Mouse (Mus musculus): ENCODE data around the gene Myo10. TPM values are rescaled to one million over a fixed set of nuclear protein-coding genes. Genes with fewer than 3 reads are reported as not detected.

Gene Myo10
- total and polyA plus RNA-seq, 3 experiments: 42.1 to 103 (median 63.9) TPM

DNA sequence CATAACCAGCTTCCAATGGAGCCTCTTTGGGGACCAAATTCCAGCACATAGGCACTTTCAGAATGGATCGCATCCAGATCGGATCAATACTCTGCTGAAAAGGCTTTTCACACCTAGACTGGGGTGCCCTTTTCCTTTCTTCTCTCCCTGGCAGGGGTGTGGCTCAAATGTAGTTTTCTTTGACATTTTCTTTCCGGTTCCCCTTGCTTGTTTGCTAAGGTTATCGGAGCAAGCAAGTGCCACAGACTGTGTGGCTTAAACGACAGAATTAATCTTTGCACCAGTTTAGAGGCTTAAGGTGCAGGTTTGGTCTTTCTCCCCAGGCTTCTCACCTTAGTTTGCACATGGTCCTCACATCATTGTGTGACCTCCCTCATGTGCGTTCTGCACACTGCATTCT, 11.1 kb upstream of the Myo10 start:
- DNase-seq: no peak

DNA sequence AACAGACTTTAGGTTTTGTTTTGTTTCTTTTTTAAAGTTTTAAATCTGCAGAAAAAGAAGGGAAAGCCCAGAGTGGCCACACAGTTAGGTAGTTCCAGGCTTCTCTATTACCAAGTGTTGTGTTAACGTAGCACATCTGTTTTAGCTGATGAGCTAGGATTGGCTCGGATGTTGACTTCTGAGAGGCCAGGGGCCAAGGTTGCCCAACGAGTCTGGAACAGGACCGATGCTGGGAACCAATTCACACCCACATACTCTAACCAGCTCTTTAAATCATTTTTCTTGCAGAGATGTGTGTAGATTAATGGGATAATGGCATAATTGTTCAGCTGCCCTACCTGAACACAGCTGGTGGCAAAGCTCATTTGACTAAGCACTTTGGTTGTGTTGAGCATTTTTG, 1.8 kb upstream of the Myo10 start:
- no peak for DNase-seq

DNA sequence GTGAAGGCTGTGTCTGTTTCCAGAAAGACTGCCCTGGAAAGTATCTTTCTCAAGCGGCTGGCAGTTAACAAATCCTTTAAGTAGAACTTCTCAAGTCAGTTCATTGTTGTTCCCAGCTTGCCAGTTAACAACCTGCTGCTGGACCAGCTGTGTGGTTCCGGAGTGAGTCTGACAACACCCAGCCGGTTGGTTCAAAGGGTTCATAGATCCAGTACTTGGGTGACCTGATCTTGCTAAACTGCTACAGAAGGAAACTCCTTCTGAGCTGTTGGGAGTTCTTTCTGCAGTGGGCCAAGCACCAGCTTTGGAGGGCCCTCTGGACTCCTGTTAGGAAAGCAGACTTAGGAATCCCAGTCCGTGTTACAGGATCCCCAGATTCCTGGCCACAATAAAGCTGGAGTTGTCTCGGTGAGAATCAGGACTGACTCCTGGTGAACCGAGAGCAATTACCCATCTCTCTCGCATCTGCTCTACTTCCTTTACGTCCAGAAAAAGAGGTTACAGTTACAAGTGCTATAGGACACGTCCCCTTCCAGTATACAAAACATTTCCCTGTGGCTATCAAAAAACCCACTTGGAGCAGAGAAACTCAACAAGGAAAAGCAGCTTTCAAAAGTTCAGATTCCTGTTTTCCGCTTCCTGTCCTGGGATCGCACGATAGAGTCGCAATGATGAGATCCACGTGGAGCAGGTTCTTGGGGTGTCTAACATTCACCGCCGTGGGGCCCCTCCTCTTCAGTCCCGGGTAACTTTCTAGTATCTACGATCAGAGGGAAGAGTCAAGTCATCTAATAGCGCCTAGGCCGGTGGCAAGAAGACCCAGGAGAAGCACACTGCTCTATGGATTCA, 750 bp upstream of the Myo10 start:
- no peak for DNase-seq

DNA sequence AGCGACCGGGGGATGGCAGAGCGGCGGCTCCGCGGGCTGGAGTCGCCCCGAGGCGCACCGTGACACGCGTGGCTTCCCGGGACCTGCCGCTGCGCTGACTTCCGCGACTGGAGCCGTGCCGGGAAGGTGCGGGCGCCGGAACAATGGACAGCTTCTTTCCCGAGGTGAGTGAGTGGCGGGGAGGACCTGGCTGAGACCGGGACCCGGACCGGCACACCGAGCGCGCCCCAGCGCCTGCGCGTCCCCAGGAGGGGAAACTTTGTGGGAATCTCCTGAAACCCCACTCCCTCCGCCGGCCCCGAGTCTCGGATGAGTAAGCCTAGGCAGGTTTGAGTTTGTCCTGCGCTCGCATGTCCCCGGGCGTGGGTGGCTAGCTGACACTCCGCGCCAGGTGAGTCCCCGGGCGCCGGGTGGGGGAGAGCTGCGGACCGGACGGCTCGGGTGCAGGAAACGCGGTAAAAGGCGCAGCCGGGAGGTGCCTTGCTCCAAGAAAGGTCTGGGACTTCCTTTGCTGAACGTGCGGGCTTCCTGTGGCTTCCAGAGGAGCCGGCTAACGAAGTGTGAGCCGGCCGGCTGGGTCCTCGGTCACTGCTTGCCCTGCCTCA, 644 bp downstream of the Myo10 start:
- DNase-seq: peak; percentile 79

DNA sequence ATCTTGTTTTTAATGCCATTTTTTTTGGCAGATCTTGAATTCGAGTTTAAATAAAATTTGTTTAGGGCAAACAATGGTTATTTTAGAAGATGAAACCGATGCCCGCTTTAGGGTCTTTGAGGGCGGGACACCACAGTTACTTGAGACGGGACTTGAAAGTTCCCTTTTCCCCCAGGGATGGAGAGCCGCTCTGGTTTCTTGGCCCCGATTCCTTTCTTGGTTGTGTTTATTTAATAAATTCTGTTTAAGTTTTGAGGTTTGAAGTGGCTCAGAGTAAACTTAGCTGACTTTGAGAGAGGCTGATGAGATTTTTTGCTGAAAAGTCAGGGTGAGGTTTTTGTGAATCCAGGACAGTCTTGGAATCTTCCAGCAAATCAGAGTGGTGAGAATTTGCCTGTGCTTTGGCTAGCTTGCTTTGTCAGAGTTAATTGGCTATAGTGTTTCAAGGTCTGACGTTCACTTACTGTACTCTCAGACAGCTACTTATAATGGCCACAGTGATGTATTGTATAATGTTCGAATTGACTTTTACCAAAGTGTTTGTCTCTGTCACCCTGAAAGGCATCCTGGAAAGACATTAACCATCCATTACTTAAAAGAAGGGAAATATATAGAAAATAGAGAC, 1.3 kb downstream of the Myo10 start:
- no peak for DNase-seq

DNA sequence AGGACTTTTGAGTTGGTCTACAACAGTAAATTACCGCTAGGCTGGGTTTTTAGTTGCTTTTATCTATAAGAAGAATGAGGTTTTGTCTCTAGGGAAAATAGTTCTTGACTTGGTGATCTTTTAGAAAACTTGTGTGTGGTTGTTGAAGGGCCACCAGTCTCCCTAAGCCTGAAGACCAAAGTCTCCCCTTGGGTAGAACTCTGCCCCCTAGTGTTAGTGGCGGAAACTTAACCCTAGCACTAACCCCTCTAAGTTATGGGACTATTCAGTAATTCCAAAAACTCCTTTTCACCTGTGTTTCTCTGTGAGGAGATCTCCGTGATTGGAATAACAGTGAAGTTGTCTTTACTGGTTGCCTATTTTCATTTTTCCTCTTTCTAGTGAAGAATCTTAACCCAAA, 1.9 kb downstream of the Myo10 start:
- peak; percentile 77 for DNase-seq

DNA sequence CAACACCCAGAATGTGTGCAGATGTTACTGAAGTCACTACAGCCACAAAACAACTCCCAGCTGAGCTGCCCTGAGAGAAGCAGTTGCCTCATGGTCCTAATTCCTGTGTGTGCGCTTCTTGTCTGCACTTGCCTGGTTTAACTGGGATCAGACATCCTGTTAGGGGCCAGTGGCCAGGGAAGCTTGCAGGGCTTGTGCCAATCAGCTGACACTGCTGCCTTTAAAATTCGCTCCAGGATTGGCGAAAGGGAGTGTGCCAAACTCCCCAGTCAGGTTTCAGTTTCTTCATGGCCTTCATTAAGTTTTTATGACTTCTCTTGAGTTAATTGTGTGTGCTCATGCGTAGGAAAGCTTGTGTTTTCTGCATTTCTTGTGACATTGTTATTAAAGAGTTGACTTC, 3.1 kb downstream of the Myo10 start:
- no peak for DNase-seq

DNA sequence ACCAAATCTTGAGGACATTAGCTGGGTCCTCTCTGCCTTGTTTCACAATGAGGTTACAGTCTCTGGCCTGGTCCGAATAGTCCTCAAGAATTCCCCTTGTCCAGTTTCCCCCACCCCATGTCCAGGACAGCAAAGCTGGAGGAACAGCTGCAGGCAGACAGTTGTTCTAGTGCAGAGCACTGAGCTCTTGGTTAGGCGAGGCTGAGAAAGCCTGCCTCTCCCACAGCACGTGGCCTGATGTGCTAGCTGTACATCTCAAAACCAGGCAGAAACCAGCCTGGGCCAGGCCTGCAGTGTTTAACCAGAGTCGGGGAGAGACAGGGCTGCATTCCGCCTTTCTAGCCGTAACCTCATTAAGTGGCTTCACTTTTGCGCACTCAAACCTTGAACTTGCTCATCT, 4.7 kb downstream of the Myo10 start:
- DNase-seq: no peak

DNA sequence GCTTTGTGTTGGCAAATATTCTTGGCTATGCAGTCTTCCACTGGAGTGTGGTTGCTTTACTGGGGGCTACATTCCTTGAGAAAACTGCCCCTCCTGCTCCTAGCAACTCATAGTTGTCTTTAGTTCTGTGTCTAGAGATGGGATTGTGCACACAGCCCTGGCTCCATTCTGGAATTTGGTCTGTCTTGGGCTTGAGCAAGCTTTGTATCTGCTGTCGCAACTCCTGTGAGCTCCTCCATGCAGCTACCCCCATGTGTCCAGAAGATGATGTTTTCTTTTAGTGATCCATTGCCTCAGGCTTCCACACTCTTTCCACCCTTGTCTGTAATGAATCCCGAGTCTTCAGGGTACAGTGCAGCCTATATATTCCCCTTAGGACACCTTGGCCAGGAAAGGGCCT, 5.9 kb downstream of the Myo10 start:
- no peak for DNase-seq

DNA sequence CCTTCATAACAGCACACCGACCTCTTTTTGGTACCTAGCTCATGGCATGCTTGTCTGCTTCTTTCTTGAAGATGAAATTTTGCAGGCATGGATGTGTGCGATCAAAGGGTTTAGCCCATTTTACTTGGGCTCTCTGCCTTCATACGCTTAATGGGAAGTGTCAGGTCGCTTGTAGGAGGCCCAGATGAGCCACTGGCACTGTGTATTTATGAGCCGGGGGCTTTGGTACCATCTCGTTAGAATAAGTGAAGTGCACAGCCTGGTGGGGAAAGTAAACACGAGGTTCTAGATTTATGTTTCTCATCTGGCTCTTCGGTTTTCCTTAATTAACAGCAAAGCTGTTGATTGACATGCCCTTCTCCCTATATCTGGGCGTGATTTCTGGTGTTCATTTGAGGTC, 8.4 kb downstream of the Myo10 start:
- DNase-seq: no peak

DNA sequence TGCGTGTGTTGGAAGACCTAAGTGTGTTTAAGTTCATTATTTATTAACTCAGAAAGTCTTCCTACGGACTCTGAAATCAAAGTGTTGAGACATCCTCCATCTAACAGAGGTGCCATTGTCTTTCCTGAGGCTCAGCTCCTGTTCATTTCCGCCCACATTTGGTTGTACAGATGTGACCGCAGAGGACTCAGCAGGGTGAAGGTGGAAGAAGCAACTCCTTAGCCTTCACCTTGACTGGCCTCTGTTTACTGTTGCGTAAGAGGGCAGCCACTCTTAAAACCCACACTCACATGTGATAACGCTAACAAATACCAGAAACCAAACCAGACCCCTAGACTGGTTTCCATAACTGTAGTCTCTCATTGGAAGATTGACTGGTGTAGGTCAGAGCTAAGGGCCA, 9.0 kb downstream of the Myo10 start:
- DNase-seq: no peak

DNA sequence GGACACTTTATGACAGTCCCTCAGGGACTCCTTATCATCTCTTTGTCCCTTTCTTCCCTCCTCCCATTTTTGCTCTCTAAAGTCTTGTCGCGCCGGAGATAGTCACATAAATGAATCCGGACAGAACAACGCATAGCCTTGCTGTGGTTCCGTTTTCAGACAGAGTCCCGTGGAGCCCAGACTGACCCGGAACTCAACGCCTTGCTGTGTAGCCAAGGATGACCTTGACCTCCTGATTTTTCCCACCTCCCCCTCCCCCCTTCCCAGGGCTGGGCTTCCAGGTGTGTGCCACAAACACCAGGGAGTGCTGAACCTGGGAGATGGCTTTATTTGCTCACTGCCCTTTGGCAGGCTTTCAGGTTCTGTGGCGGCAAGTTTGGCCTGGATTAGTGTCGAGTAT, 10.6 kb downstream of the Myo10 start:
- peak; percentile 49 for DNase-seq

DNA sequence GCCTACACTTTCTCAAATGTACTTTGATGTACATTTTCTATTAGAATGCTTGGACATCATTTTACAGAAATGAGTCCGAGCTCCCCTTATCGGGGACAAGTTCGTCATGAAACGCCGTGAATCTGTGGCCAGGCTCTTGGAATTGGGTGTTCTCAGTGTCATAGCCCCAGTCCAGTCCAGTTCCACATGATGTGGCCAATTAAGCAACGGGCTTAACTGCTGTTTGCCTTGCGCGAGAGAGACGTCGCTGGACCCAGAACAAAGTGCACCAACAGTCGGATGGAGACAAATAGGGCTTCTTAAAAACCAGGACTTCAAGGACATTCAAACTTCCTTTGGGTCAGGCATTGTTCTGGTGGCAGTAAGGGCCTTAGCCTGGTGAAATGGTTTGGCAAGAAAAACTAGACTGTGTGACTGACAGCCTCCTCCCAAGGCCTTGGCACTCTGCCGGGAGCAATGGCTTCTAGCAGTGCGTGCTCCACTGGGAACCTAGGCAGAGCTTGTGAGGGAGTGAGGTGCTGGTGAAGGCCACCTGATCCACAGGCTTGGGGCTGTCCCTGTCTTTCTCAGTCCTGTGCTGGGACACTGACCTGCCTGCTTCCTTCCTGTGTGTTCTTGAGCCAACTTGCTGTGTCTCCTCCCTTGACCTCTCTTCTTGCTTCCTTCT, 11.5 kb downstream of the Myo10 start:
- peak; percentile 92 for DNase-seq

DNA sequence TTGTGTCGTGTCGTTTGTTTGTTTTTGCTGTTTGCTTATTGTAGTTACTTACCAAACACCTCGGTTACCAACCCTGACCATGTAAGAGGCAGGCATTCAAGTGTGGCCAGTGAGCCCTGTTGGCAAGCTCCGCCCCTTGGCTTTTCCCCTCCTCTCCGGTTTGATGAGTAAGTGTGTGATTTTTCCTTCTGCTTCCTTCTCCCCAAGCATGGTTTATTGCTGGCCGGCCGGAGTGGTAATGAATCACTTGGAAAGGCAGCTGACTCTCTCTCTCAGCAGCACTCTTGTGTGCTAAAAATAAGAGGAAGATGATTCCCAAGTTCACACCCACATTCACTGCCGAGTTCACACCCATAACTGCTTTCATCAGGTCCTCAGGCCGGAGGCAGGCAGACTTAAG, 15.4 kb downstream of the Myo10 start:
- DNase-seq: peak; percentile 88

DNA sequence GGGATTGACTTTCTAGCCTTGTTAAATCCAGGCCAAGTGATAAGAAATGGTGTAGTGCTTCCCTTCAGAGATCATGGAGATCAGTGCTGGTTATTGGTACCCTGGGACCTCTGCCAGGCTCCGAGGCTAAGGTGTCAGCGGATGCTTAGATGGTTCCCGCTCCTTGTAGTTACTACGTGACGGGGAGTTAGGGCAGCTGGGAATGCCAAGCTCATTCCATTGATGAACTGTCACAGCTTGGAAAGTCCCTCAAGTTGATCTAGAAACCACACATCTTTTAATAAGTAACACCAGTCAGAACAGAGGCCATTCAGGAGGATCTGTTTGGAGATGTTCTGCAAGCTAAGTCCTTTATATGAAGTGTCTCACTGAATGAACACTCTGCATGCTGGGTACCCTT, 16.9 kb downstream of the Myo10 start:
- no peak for DNase-seq

DNA sequence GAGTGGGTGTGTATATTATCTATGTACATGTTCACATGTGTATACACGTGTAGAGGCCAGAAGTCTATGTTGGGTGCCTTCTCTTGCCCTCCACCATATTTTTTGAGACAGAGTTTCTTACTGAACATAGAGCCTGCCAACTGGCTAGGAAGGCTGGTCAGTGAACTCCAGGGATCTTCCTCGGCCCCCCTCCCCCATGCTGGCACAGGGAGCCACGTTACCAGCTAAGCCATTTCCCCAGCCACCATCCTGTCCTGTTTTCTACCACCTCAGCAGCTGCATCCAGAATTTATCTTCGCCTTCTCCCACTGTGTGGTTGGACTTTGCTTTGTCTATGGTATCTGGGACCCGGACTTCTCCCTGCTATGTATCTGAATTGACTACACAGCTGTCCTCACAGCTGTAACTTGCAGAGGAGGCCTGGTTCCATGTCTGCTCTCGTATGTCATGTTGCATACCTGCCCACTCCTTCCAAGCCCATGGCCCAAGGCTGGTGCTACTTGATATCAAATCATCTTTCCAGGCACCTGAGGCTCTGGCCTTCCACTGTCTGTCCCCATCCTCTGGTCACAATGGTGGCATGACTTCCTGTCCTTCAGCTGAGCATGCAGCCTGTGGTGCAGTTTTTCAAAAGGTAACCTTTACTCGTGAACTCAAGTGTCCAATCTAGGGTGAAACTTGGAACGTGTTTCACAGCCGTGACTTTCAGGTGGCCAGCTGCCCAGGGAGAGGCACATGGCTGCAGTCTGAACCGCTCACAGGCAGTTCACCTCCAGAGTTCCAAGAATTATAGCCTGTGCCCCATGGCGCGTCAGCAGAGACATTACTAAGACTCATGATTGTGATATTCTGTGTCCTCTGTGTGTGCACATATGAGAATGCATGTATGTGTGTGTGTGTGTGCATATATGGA, 18.8 kb downstream of the Myo10 start:
- DNase-seq: peak; percentile 49

DNA sequence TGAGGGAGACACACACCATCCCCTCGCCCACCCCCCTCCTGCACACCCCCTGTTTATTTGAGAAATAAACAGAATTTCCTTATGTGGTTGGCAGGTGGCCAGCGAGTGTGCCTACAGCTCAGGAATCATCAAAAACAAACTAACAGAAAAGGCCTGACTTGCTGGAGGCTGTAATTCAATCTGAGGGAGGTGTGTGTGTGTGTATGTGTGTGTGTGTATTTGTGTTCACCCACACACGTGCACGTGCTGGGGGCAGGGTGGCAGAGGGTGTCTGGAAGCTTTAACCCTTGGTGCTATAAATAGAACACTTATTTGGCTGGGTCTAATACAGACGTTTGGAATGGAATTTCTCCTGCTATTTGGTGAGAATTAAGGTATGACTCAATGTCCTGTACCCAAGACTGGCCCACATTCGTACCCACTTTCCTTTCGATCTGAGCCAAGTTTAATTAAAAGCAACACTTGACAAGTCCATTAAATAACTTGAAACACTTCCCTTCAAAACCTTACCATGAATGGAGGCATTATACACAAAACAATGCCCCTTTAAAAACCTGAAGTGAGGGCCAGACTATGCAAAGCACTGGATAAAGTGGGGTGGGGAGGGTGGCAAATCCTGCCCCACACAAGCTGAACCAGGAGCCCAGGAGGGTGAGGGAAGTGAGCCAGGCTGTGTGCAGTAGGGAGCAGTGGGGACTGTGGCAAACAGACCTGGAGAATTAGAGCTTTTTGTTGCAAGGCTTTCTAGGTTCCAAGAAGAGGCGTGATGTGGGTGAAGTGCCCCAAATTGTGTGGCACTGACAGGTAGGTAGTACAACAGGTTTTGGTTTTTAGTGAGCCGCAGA, 20.1 kb downstream of the Myo10 start:
- no peak for DNase-seq

DNA sequence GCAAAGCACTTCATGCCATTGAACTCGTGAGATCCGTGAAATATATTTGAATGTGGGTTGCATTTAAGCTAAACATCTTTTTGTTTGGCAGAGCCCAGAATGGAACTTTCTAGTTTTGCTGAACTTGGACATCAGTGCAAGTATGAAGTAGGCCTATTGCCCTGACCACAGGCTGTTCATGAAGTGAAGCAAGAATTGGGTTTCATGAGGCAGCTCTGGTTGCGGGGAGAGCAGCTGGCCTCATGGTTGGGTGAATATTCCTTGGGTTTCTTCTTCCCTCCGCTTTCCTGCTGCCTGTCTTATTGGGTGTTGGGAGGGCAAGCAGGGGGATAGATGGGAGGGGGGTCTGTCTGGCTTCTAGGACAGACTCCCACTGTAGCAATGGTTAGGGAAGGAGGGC, 23.5 kb downstream of the Myo10 start:
- DNase-seq: no peak

DNA sequence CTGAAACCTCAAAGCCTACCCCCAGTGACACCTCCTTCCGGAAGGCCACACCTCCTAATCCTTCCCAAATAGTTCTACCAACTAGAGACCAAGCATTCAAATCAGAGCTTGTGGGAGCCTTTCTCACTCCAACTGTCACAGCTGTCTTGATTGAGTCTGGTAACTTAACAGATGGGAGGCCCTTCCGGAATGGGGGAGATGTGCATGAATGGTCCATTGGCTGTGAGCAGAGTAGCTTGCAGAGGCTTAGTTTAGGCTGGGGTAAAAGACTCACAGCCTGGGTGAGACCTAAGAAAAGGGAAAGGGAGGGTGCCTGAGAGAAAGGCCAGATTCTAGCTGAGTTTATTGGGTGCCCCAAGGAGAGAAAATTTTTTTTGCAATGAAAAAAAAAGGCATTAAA, 26.0 kb downstream of the Myo10 start:
- DNase-seq: no peak

DNA sequence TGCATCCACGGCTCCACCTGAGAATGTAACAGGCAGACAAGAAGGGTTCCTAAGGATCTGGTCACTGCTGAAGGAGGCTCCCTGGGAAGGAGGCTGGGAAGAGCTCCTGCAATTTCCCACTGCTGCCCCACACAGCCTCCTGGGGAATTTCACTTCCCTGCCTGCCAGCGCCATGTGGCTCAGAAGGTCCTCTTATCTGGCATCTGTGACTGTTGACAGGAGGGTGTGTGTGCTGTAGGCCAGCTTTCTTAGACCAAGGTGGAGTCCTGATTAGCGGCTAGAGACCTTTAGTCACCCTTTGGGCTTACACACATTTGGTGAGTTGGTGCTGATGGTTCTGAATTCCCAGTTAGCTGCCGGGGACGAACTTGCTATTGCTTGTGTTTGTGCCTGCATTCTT, 28.0 kb downstream of the Myo10 start:
- DNase-seq: no peak

DNA sequence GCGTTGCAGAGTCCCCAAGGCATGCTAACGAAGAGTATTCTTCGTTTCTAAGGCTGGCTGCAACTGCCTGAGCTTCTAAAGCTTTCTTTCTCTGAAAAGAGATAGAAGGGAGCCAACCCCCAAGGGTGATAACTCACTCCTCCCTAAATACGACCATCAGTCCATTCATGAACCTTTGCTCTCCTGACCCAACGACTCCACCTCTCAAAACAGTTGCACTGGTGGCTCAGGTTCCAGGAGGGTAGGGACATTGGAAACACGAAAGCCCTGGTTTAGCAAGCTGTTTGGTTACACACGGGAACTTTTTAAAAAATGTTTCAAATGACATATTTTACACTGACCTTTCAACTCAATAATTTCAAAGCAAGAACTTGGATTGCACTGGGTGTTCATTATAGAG, 29.5 kb downstream of the Myo10 start:
- no peak for DNase-seq
